Mouse (Mus musculus) thymus, adult 2 months (tissue): ENCODE results near the gene Il1rapl2. TPM values are rescaled to one million over a fixed set of nuclear protein-coding genes. Genes with fewer than 3 reads are reported as not detected.

Source experiments
- DNase-seq: peaks from one replicate; pipeline ENCODE4 v3.0.0; 2021
- H3K27ac ChIP-seq: fragments of 200-500 bp; 2 replicates; pipeline ENCODE4 v1.5.1; 2012; ENCODE audit warnings: low read length, control low read depth; ENCODE audit not compliant: control insufficient read depth, insufficient read depth
- H3K27me3 ChIP-seq: fragments of 200-500 bp; 2 replicates; pipeline ENCODE4 v1.6.1; 2012; ENCODE audit warnings: mild to moderate bottlenecking, low read length, moderate library complexity, mixed read lengths; ENCODE audit not compliant: control insufficient read depth, insufficient read depth
- H3K36me3 ChIP-seq: fragments of 200-500 bp; 2 replicates; pipeline ENCODE4 v1.6.1; 2012; ENCODE audit warnings: mild to moderate bottlenecking, low read length, moderate library complexity; ENCODE audit not compliant: control insufficient read depth, insufficient read depth
- H3K4me1 ChIP-seq: fragments of 200-500 bp; replicated peaks from 2 replicates; pipeline ENCODE4 v1.6.1; 2012; ENCODE audit warnings: low read length; ENCODE audit not compliant: control insufficient read depth, insufficient read depth
- H3K4me3 ChIP-seq: fragments of 200-500 bp; 2 replicates; pipeline ENCODE4 v1.5.1; 2012; ENCODE audit warnings: mild to moderate bottlenecking, low read length, control low read depth, moderate library complexity; ENCODE audit not compliant: control insufficient read depth, insufficient read depth
- CTCF ChIP-seq: fragments of 200-500 bp; IDR thresholded peaks from 2 replicates; pipeline ENCODE4 v1.5.1; 2012; ENCODE audit warnings: mild to moderate bottlenecking, control low read depth, low read length, moderate library complexity, borderline replicate concordance; ENCODE audit not compliant: control insufficient read depth, poor library complexity, insufficient read depth; ENCODE audit errors: extremely low read depth
- POLR2A ChIP-seq: fragments of 200-500 bp; IDR thresholded peaks from 2 replicates; pipeline ENCODE4 v1.6.1; 2012; ENCODE audit warnings: mild to moderate bottlenecking, low read length, control low read depth, moderate library complexity; ENCODE audit not compliant: control insufficient read depth, poor library complexity, insufficient read depth; ENCODE audit errors: extremely low read depth
- WGBS: fragments of 180-500 bp; shearing (Covaris S2); methylation state at CpG from one replicate; pipeline ENCODE4 v1.1.7; 2018; 5-methylcytosine and 5-hydroxymethylcytosine counted together
- polyA plus RNA-seq: library from polyadenylated mRNA; depleted of rRNA; stranded (reverse); fragments of >200 nt; gene quantifications from 2 replicates; pipeline ENCODE4 v1.2.3, GENCODE M21; 2012; rRNA removed

Il1rapl2 gene
- polyA plus RNA-seq, result not detected in 2 replicates

DNA sequence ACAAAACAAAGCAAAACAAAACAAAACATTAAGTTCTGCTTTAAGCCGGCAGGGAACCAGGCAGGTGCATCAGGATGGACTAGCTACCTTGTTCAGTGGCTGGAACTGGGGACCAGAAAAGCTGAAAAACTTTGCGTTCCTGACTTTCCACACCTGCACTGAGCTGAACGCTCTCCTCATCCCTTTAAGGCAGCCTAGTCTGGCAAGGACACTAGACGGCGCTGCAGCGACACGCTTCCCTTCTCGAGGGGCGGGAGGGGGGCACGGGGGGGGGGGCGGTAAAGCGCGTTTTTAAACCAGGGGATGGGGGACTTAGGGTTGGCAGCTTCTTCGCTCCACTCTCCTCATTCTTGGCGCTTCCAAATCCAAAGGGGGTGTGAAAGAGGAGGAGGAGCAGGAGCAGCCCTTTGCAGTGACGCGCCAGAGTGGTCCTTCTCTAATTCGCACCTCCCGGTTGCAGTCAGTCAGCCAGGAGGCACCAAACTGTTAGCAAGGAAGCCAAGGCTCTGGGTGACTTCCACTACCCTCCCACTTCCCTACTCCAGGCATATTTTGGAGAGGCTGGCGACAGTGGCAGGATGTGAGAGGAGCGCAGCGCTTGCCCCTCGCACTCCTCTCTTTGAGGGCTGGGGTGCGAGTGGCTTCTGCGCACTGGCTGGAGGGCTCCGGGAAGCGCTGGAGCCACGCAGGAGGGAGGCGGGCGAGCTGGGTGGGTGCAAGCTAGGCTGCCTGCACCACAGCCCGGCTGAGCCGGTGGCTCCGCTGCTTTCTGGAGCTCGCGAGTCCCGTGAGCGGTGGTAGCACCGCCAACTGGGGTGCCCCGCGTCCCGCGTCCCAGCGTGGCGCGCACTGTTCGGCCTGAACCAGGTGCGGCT, at the start of gene Il1rapl2:
Il1rapl2 (plus strand) TSS at position 288 of the 875 bp plus-strand sequence.
- Histone ChIP-seq H3K27ac (no peak within 1 kb of the TSS), H3K4me3 (no peak within 1 kb of the TSS), H3K4me1 (no peaks in the 10 kb centered on the region), H3K36me3 (no peaks in the 10 kb centered on the region), H3K27me3 (no peaks in the 10 kb centered on the region)
- WGBS, result 3% methylated on average over 42 of the region's 47 CpGs
- no peak for TF ChIP-seq CTCF
- TF ChIP-seq POLR2A, result no peak
- no peak for DNase-seq

DNA sequence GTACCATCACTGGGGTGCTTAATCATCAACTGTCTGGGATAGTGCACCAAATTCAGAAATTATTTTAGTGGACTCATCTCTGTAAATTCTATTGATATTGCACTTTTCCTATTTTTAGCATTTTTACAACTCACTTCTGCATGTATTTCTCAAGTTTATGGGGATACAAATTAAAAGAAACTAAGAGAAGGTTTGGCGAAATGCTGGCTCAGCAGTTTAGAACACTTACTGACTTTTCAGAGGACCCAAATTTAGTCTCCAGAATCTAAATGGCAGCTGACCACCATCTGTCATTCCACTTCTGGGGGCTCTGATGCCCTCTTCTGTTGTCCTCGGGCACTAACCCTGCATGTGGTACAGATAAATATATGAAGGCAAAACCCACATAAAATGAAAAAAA, 22.1 kb upstream of the Il1rapl2 start:
- no peak for DNase-seq
- 86% methylated on average over 2 of the region's 2 CpGs for WGBS
- Histone ChIP-seq H3K27me3 (no peaks in the 10 kb centered on the region), H3K4me1 (no peaks in the 10 kb centered on the region), H3K27ac (no peak overlapping the region), H3K4me3 (no peak overlapping the region), H3K36me3 (no peaks in the 10 kb centered on the region)
- TF ChIP-seq POLR2A (no peak), CTCF (no peak)

DNA sequence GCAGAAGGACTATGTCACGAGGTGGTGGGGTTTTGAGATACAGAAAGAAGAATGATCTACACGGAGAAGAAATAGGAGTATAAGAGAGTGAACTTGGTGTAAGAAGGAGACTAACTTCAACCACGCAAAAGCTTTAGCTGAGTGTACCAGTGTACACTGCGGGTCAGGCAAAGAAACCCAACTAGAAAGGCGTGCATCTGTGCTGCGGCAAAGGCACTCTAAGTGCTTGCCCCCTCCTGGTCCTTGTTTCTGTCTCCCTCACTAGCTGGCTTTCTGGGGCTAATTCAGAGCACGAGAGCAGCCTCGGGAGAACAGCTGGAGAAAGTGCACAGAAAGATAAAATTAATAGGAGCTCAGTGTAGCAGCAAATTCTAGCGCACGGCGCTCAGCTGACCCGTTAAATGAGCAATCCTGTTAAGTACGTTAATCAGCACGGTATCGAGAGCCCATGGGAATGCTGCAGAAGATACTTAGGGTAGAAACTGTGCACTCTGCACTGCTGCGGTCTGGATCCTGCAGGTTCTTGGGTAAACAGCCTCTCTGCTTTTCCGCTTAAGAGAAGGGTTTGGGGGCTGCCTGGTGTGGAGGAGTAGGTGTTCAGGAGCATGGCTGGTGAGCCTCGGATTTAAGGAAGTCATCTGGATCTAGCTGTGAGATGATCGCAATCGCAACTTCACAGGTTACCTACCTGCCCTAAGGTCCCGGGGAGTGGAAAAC, 778 bp upstream of the Il1rapl2 start:
- Histone ChIP-seq H3K27ac (no peak overlapping the region), H3K36me3 (no peaks in the 10 kb centered on the region), H3K4me3 (no peak overlapping the region), H3K27me3 (no peaks in the 10 kb centered on the region), H3K4me1 (no peaks in the 10 kb centered on the region)
- no peak for DNase-seq
- WGBS, result 8% methylated on average over 21 of the region's 21 CpGs
- no peak for TF ChIP-seq CTCF
- TF ChIP-seq POLR2A, result no peak

DNA sequence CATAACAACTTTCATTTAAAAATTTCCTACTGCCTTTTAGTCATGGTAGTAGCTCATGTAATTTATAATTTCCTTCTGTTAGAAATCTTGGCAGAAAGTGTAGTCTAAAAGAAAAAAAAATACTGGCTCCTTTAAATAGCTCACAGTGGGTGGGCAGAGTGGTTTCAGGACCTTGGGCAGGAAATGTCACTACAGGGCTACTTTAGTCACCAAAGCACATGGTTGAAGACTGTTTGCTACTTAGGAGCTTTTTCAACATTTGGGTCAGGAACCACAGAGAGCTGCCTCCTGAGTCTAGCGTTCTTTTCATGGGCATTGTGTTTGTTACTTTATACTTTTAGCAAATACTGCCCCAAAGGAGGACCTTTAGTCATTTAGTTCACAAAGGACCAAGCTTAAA, 12.2 kb downstream of the Il1rapl2 start:
- no peak overlapping the region for H3K4me3 ChIP-seq
- H3K27ac ChIP-seq, result no peak overlapping the region
- DNase-seq, result no peak
- H3K36me3 ChIP-seq, result no peaks in the 10 kb centered on the region
- no peaks in the 10 kb centered on the region for H3K27me3 ChIP-seq
- TF ChIP-seq CTCF, result no peak
- no peak for TF ChIP-seq POLR2A
- no peaks in the 10 kb centered on the region for H3K4me1 ChIP-seq
- WGBS, result 3% methylated on average over 1 of the region's 1 CpGs

DNA sequence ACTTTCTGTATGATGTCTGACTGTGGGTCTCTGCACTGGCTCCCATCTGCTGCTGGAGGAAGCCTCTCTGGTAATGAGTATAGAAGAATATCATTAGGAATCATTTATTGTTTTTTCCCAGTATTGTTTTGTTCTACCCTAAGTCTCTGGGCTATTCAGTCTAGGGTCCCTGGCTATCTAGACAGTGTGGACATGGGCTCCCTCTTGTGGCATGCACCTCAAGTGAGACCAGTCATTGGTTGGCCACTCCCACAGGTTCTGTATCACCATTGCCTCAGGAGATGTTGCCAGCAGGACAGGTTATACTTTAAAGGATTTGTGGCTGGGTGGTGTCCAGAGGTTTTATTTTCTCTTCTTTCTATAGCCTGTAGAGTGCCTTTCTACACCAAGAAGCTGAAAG, 50.3 kb downstream of the Il1rapl2 start:
- DNase-seq, result no peak
- H3K36me3 ChIP-seq, result no peaks in the 10 kb centered on the region
- TF ChIP-seq CTCF (no peak), POLR2A (no peak)

DNA sequence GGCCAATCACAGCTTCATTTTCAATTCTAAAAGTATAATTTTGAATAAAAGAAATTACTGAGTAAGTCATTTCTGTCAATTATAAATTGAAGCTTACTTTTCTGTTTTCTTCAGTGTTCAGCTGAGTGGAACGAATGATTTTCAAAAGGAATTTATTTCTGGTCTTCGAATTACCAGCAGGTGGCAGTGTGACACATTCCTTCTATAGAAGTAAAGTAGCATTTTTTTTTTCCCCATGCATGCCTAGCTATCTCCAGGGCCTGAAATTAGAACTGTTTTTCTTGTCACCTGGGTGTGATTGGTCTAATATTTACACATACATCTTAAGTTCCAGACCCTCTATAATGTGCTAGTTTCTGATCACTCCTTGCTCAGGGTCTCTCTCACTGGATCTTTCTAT, 96.6 kb downstream of the Il1rapl2 start:
- WGBS, result 2% methylated on average over 2 of the region's 2 CpGs
- Histone ChIP-seq H3K4me3 (no peak overlapping the region), H3K27ac (no peak overlapping the region), H3K4me1 (no peaks in the 10 kb centered on the region), H3K36me3 (no peaks in the 10 kb centered on the region), H3K27me3 (no peaks in the 10 kb centered on the region)
- no peak for DNase-seq
- TF ChIP-seq POLR2A (no peak), CTCF (no peak)

More for the DNA sequence above, 50.3 kb downstream of the Il1rapl2 start:
- H3K4me3 ChIP-seq, result no peak overlapping the region
- no peaks in the 10 kb centered on the region for H3K4me1 ChIP-seq
- no peaks in the 10 kb centered on the region for H3K27me3 ChIP-seq
- no peak overlapping the region for H3K27ac ChIP-seq
